Mouse (Mus musculus) MEL-GATA-1-ER (cell line): Measurements from ENCODE around the gene Med11.
"Not testable (repeated sequence)": the region's sequence is repeated elsewhere in the genome, so short reads cannot be mapped to it uniquely, and the experiment has no call there.

Source experiments
- DNase-seq: peaks from one replicate; pipeline ENCODE4 v3.0.0-alpha.2; 2012; ENCODE audit warnings: low read depth; ENCODE audit errors: extremely low read depth

Med11 gene

DNA sequence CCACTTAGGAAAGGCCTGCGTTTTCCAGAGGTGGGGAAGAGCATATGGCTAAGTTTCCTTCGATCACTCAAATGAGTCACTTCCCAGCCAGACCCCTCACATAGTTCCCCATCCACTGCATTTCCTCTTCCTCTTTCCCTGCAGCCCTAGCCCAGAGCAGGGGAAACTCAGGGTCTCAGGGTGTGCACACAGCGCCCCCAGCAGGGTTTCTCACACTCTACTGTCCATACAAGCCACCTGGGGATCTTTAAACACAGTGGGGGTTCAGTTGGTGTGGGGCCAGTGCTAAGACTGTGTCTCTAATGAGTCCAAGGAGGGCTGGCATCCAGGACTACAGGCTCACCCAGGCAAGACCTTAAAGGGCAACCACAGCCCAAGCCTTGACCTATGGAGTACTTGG, 5.0 kb upstream of the Med11 start:
- no peak for DNase-seq

DNA sequence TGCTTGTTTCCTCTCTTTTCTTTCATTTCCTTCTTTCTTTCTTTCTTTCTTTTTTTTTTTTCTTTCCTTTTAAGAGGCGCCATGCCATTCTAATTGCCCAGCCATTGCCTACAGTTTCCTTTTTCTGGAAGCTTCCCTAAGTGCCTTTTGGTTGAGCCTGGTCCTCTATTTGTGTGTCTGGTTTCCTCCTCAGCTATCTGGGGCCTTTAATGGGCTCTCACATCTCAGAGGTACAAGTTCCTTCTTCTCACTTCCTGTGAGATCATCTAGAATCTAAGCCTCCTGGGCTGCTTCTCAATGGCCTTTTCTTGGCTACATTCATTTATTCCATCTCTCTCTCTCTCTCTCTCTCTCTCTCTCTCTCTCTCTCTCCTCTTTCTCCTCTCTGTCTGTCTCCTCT, 4.3 kb upstream of the Med11 start:
- peak; percentile 68 for DNase-seq

DNA sequence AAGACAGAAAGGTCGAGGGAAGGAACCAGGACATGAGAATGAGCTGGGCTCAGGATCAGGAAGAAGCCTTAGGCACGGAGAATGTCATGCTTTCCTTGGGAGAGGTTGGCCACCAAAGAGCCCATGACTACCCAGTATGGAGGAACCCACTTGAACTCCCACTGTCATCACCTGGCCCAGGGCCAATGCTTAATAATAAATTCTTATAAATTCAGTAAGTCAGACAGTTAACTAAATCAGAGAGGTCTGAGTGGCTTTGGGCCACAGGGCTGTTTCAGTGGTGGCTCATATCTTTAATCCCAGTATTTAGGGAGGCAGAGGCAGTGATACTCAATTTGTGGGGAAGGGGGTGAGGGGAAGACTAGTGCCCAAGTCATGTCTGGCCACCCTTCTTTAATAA, 793 bp upstream of the Med11 start:
- no peak for DNase-seq

DNA sequence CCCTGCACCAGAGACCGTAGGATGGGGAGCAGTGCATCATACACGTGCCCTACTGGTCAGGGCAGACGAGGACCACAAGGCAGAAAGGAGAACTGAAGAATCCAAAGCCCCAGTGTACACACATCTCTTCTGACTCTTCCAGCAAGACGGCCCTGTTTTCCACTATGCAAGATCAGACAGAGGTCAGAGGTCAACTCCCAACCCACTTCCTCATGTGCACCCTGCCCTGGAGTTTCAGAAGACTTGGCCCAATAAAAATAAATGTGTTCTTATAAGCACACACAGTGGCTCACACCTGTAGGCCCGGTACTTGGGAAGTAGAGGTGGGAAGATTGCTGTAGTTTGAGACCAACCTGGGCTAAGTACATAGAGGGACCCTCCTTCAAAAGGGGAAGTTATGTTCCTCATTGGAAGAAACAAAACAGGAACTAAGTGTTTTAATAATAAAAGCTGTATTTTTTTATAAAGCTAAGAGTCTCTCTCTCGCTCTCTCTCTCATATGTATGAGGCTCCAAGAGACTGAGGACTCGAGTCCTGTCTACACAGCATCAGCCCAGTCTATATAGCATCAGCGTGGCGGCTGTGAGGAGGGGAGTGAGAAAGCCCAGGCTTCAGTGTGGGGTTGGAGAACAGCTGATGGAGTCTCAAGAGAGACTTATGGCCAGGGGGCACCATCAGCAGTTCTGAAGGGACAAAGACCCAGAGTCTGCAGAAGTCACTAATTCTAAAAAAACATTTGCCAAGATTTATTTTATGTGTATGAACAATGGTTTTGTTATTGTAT, 1.7 kb downstream of the Med11 start:
- DNase-seq = peak; percentile 83

DNA sequence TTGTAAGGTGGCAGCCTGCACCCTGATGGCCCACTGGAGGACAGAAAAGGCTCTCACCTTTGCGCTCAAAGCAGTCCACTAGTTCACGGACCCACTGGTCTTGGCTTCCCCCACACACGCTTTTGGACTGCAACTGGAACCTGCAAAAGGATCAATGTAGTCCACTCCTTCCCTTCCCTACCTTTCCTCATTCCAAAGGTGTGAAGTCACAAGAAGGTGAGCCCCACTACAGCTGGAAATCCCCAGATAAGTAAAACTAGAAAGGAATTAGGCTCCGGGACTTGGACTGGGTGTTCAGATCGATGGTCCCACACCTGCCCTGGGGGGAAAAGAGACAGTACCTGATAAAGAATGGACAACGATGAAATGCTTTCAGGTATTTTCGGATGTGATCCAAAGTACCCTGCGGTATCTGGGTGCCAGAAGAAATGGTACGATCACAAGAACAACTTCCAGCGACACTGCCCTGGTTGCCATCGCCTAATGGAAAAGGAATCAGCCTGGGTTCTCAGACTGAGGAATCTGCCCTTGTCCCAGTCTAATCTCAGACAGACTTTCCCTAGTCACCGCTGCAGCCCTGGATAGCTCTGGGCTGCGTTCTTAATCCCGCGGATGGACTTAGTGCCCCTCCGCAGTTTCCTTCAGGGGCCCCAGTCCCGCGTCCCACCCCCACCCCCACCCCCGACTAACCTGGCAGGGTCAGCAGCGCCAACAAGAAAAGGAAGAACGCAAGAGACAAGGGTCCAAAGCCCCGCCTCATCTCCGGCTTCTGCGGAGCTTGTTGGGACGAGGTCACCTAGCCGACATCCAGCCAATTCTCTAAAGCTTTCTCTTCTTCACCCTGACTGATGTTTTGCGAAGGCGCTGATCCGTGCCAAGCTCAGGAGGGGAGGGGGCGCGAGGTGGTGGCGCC, 7.2 kb downstream of the Med11 start, which contains the start of gene Zmynd15:
Zmynd15 (plus strand) TSS at position 746 of the 913 bp plus-strand sequence.
- DNase-seq = no peak

DNA sequence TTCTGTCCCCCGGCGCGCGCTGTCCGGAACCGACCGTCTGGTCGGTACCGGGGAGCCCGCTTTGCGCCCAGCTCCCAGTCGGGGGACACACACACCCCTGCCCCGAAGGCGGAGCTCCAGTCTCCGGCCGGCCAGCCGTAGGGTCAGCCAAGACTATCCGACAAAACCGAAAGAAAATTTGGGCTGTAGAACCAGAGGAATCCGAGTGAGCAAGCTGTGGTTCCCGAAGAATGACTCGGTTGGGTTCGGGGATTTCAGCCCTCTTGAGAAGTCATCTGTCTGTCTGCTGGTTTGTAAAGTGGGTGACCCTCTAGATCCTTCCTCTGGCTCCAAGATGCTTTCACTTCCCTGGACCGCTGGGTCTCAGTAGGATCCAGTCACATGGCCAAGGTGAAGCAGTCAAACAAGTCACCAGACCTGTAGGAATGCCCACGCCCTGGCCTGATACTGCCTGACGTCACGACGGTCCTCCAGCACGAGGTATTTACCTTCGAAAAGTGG, 7.9 kb downstream of the Med11 start, which contains the start of gene Cxcl16:
Cxcl16 (minus strand) TSS at position 384 of the 501 bp plus-strand sequence.
- DNase-seq = no peak

DNA sequence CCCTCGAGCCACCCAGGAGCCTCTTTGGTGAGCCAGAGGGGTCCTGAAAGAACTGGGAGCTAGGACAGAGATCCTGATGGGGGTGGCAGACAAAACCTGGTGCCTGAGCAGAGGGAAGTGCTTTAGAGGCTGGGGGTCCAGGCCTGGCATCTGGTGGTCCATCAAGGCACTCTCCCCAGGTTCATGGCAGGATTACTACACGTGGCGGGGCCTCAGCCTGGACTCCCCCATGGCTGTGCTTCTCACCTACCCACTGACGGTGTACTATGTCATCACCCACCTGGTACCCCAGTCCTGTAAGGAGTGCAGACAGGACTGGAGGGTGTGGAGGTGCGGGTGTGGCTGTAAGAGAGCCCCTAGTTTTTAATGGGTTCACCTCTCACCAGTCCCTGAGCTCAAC, 12.3 kb downstream of the Med11 start:
- DNase-seq = no peak

DNA sequence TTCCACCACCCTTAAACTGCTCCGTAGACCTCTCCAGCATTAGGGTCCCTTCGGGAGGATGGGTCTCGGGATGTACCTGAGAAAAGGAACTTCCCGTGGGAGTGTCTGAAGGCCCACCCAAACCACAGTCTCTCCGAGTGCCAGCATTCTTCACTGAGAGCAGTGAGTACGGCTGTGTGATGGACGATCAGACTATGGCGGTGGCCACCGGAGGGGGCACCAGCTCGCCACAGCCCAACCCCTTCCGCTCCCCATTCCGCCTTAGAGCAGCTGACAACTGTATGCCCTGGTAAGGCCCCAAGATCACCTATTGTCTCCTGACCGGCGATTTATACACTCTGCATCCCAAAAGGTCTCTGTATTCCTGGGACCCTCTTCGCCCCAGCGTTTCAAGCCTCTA, 13.5 kb downstream of the Med11 start:
- no peak for DNase-seq

DNA sequence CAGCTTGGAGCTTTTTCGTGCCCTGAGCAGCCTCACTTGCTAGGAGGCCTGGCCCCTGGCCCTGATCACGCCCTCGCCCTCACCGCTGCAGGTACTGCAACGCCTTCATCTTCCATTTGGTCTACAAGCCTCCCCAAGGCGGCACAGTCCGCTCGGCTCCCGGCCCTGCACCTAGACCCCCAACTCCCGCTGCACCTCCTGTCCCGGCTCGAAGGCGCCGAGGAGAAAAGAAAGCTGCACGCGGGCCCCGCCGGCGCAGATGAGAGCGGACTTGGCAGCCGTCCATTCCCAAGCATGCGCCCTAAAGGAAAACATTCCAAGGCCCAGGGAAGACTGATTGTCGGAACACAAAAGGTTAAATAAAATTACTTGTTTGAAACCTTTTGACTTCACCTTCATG, 14.1 kb downstream of the Med11 start:
- DNase-seq = no peak

DNA sequence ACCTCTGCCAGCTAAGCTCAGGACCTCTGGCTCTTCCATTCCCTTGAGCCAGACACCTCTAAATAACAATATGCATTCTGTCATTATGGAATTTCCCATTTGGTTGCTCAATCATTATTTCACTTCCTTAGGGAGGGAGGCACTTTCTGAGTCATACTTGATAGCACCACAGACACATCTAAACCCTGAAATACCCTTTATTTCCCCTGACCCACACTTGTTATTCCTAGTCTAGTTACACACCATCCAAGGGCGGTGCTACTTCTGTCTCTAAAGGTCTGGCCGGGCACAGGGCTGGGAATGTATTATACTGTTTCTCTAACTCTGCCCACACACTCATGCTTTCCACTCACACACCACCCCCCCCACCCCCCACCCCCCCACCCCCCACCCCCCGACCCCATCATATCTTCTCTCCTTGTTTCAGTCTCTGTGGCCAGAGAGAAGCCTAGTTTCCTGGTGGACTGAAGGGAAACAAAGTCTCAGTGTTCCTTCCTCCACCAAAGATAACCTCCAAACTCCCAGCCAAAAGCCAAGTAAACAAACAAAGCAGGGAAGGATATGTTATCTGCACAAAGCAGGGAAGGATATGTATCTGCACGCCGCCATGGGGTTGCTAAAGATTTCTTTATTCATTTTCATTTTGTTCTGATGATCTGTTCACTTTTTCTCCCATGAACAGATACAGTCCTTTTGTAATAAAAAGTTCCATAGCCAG, 16.3 kb downstream of the Med11 start:
- no peak for DNase-seq

DNA sequence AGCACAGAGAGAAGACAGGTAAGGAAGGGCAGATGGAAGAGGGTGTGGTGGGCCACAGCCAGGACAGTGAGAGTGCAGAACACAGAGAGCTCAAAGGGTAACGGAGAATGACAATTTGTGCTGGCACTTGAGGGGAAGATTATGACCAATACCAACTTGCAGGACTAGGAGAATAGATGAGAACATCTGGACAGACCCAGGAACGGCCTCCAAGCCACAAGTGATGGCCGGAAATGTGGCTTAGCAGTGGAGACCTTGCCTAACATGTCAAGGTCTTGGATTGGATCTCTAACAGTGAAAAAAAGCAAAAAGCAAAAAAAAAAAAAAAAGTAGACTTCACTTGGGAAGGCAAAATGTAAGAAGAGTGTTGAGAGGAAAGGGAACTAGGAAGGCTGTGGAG, 18.0 kb downstream of the Med11 start:
- no peak for DNase-seq

DNA sequence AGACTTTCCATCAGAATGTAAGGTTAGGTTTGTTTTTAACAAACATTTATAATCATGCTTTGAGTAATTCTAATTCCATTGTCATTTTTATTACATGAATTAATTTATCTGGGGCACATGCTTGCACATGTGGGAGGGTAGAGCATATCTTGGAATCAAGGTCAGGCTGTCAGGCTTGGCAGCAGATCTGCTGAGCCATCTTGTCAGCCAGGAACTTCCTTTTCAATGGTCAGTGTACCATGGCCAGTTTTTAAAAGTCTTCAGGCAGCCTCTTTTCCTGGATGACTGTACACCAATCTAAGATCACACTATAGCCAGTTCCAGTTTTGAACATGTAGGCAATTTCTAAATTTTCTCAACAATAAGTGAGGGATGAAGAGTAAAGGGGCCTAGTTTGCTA, 21.0 kb downstream of the Med11 start:
- no peak for DNase-seq

DNA sequence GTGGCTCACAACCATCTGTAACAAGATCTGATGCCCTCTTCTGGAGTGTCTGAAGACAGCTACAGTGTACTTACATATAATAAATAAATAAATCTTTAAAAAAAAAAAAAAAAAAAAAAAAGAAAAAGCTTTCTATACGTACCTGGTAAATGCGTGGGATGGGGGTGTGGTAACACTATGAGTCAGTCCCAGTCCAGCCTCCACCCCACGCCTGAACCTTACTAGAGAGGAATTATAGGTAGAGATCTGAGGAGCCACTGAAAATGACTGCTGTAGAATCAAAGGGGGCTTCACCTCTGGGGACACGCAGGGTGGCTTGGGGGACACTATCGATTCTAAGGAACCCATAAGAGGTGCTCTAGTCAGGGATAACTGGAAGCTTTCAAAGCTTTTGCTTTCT, 21.6 kb downstream of the Med11 start:
- DNase-seq = not testable (repeated sequence)

DNA sequence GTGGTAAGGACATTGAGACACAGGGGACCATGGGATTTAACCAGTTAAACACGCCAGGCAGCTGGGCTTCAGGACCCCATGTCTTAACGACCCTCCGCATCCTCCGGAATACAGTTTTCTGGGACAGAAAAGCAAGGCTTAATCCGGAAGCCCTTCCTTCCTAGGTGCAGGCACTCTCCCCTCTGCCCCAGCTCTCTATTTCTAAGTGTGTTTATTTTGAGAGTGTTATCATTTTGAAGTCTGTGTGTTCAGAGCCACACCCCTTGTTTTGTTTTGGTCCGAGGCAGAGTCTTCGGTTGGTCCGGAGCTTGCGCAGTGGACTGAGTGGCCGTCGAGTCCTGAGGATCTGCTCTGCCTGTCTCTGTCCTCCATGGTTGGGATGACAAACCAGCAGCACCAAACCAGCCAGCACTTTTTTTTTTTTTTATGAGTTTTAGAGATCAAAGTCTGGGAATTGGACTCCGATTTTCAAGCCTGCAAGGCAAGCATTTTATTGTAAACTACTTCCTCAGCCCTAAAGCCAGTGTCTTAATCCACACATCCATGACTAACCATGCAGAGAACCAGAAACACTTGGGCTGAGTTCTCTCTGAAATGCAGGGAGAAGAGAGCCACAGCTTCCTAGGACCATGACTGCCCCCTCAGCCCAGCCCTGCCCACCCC, 23.3 kb downstream of the Med11 start:
- DNase-seq = no peak

DNA sequence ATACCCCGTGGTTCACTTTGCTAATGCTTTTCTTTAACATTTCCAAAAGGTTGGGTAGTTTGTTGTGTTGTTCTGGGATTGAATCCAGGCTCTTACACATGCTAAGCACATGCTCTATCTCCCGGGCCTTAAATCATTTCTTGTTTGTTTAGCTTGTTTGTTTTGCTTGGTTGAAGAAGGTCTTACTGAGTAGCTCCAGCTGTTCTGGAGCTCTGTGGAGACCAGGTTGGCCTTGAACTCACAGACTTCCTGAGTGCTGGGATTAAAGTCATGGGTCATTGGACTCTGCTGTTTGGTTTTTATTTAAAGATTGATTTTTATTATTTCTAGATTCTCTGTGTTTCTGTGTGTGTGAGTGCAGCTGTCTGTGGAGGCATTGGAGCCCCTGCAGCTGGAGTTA, 33.8 kb downstream of the Med11 start:
- no peak for DNase-seq

DNA sequence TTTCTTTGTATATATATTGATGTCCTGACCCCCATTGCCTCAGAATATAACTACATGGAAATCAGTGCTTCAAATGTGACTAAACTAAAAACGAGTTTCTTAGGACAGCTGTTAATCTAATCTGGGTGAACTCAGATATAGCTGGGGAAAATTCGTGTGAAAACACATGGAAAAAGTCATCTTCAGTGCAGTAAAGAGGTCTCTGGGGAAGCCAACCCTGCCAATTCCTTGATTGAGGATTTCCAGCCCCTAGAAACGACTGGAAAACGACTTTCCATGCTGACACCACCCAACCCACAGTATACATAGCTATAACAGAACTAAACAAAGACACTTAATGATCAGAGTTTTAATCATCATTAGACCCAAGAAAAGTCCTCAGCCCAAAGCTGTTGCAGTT, 36.1 kb downstream of the Med11 start:
- DNase-seq = no peak

DNA sequence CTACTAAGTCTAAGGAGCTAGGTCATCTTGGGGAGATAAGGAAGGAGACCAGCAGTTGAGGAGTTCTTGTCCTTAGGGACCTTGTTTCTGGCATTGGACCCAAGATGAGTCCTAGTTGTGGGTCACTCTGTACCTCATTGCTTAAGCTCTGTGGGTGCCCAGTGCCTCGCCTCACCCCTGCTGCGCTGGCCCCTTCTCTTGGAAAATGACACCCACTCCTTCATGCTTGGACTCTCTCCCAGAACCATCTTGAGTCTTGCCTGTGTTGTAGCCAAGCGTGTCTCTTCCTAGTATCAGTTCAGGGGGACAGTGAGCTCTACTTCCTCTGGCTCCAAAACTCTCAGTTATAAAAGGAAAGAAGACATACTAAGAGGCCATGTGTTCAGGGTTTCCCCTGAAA, 37.4 kb downstream of the Med11 start:
- no peak for DNase-seq

DNA sequence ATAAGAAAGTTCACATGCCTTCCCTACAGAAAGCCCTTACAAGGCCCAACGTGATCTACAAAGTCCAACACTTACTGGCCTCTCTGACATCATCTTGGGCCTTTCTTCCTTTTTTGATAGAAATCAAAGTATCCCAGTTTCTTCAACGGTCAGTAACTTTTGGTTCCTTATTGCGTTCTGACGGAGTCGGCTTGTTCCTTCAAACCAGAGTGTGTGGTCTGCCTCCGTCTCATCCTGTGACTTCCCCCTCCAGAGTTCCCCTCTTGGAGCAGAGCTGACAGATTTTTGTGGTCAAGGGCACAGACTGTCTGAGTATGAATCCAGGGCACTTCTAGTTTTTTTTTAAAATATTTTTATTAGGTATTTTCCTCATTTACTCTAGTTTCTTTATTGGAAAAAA, 38.0 kb downstream of the Med11 start:
- peak; percentile 15 for DNase-seq

DNA sequence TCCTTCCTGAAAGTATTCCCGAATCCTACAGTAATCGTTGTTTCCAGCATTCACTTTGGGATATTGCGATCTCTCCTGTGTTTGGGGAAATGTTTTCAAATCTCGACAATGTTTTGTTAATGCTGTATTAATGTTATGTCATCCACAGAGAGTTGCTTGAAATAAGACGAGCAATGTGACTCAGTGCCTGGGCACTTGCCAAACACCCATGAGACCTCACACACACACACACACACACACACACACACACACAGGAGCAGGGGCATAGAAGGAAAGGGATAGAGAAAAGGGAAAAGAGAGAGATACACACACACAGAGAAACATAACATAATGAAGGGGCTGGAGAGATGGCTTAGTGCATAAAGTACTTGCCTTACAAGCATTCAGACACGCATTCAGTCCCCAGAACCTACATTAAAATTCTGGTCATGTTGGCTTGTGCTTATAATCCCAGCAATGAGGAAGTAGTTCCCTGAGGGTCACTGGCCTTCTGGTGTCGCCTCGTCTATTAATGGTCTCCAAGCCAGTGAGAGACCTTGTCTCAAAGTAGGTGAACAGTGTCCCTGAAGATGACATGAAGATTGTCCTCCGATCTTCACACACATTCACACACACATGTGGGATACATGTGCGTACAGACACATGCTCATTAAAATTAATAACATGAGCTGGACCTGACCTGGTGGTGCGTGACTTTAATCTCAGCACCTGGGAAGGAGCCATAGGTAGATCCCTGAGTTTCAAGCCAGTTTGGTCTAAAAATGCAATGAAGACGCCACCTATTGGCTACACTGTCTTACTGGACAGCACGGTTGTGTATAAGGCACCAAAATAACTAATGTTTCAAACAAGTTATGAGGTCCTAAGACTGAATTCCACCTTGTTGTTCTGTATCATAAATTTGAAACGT, 48.1 kb downstream of the Med11 start:
- DNase-seq = no peak

DNA sequence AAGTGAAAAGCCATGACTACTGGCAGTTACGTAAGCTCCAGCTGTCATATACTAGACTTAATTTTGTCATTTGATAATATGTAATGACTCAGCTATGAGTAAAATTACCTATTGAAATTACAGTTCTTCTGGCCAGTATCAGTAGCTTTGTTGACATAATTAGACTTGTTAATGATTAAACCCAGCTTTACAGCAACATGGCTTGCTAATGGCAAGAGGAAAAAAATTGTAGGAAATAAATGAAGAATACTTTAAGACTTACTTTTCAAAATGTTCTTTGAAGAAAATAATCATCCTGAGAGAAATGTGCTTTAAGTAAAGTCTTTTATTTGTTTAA, 48.7 kb downstream of the Med11 start:
- no peak for DNase-seq
